Mouse (Mus musculus): ENCODE measurements around the gene Trim14. TPM values are rescaled to one million over a fixed set of nuclear protein-coding genes. Genes with fewer than 3 reads are reported as not detected.

Gene Trim14
- polyA plus RNA-seq, 1 experiment, result 26.9 TPM

- TF ChIP-seq POLR2A (IDR thresholded peaks at IDR 0.05; ENCODE audit: low read depth, low read length) (no peak), CTCF (IDR thresholded peaks at IDR 0.05; ENCODE audit: extremely low read depth, insufficient read depth, insufficient read length, insufficient replicate concordance) (peak; percentile 81)
- Histone ChIP-seq H3K4me1 (ENCODE audit: control insufficient read depth, insufficient read depth, insufficient read length) (peaks cover 10% of the 10 kb centered on the region), H3K27me3 (ENCODE audit: control insufficient read depth, insufficient read depth, low read length) (no peaks in the 10 kb centered on the region), H3K27ac (ENCODE audit: insufficient read depth, low read length) (0 out of 2 replicates have a peak overlapping the region, but pooled peaks have one; percentile 1), H3K36me3 (ENCODE audit: control insufficient read depth, insufficient read depth, low read length) (peaks cover 4% of the 10 kb centered on the region), H3K4me3 (ENCODE audit: extremely low read depth, insufficient read depth, insufficient read length) (no peak overlapping the region)
- 20% methylated on average over 16 of the region's 16 CpGs for WGBS
- DNase-seq (ENCODE audit: low read depth in 1 of 2, low spot score in 2 of 2), result peak; percentile 68 to 80
Observed at GRCm38 (mm10) chr4:46507736-46508460, 28.0 kb downstream of the Trim14 start.

DNA sequence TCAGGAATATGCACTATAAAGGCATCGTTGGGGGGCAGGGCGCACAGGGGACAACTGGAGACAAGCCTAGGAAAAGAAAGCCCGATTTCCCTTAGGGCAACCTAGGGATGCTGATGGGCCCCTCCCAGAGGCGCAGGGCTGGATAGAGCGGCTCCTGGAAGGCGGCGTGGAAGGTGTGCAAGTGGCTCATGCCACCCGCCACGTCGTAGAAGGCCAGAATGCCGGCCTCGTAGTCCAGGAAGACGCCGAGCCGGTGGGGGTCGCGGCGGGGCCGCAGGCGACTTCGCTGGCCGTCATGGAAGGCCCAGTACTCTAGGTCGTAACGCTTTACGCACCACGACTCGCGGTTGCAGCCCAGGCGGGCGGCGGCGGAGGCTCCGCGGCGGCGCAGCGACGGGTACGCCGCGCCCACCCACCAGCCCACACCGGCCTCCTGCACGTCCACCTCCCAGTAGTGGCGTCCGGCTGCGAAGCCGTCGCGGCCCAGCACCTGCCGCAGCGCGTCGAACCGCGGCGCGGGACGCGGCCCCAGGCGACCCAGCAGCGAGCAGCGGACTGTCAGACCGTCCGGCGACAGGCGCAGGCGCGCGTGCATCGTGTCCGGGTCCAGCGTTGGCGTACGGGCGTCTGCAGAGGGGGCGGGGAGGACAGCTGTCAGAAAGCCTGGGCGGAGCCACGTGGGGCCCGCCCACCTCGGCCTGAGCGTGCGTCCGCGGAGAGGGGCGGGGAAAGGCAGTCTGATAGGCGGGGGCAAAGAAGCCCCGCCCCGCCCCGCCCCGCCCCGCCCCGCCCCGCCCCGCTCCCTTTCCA is 28.9 kb downstream of the Trim14 start:
- Histone ChIP-seq H3K27ac (ENCODE audit: insufficient read depth, low read length) (no peak overlapping the region), H3K4me1 (ENCODE audit: control insufficient read depth, insufficient read depth, insufficient read length) (peaks cover 10% of the 10 kb centered on the region), H3K36me3 (ENCODE audit: control insufficient read depth, insufficient read depth, low read length) (peaks cover 10% of the 10 kb centered on the region), H3K4me3 (ENCODE audit: extremely low read depth, insufficient read depth, insufficient read length) (peak overlapping the region; percentile 62), H3K27me3 (ENCODE audit: control insufficient read depth, insufficient read depth, low read length) (no peaks in the 10 kb centered on the region)
- peak; percentile 72 to 90 for DNase-seq (ENCODE audit: low read depth in 1 of 2, low spot score in 2 of 2)
- WGBS, result 5% methylated on average over 94 of the region's 94 CpGs
- TF ChIP-seq POLR2A (IDR thresholded peaks at IDR 0.05; ENCODE audit: low read depth, low read length), result no peak
- no peak for TF ChIP-seq CTCF (IDR thresholded peaks at IDR 0.05; ENCODE audit: extremely low read depth, insufficient read depth, insufficient read length, insufficient replicate concordance)

GRCm38 (mm10) chr4:46505361-46506057 is 30.4 kb downstream of the Trim14 start:
- no peaks in the 10 kb centered on the region for H3K27me3 ChIP-seq (ENCODE audit: control insufficient read depth, insufficient read depth, low read length)
- peaks cover 18% of the 10 kb centered on the region for H3K36me3 ChIP-seq (ENCODE audit: control insufficient read depth, insufficient read depth, low read length)
- TF ChIP-seq POLR2A (IDR thresholded peaks at IDR 0.05; ENCODE audit: low read depth, low read length), result no peak
- no peak for TF ChIP-seq CTCF (IDR thresholded peaks at IDR 0.05; ENCODE audit: extremely low read depth, insufficient read depth, insufficient read length, insufficient replicate concordance)
- peaks cover 10% of the 10 kb centered on the region for H3K4me1 ChIP-seq (ENCODE audit: control insufficient read depth, insufficient read depth, insufficient read length)
- no peak overlapping the region for H3K27ac ChIP-seq (ENCODE audit: insufficient read depth, low read length)
- no peak overlapping the region for H3K4me3 ChIP-seq (ENCODE audit: extremely low read depth, insufficient read depth, insufficient read length)
- 78% methylated on average over 8 of the region's 8 CpGs for WGBS
- DNase-seq (ENCODE audit: low read depth in 1 of 2, low spot score in 2 of 2), result no peak

GRCm38 (mm10) chr4:46503881-46504280 is 32.1 kb downstream of the Trim14 start:
- H3K27me3 ChIP-seq (ENCODE audit: control insufficient read depth, insufficient read depth, low read length), result no peaks in the 10 kb centered on the region
- TF ChIP-seq CTCF (IDR thresholded peaks at IDR 0.05; ENCODE audit: extremely low read depth, insufficient read depth, insufficient read length, insufficient replicate concordance) (no peak), POLR2A (IDR thresholded peaks at IDR 0.05; ENCODE audit: low read depth, low read length) (no peak)
- H3K4me1 ChIP-seq (ENCODE audit: control insufficient read depth, insufficient read depth, insufficient read length), result peaks cover 10% of the 10 kb centered on the region
- H3K27ac ChIP-seq (ENCODE audit: insufficient read depth, low read length), result no peak overlapping the region
- no peak overlapping the region for H3K4me3 ChIP-seq (ENCODE audit: extremely low read depth, insufficient read depth, insufficient read length)
- WGBS, result 83% methylated on average over 3 of the region's 3 CpGs
- H3K36me3 ChIP-seq (ENCODE audit: control insufficient read depth, insufficient read depth, low read length), result peaks cover 23% of the 10 kb centered on the region
- no peak for DNase-seq (ENCODE audit: low read depth in 1 of 2, low spot score in 2 of 2)

- peaks cover 10% of the 10 kb centered on the region for H3K4me1 ChIP-seq (ENCODE audit: control insufficient read depth, insufficient read depth, insufficient read length)
- H3K36me3 ChIP-seq (ENCODE audit: control insufficient read depth, insufficient read depth, low read length), result peaks cover 23% of the 10 kb centered on the region
- no peak overlapping the region for H3K27ac ChIP-seq (ENCODE audit: insufficient read depth, low read length)
- no peak for TF ChIP-seq CTCF (IDR thresholded peaks at IDR 0.05; ENCODE audit: extremely low read depth, insufficient read depth, insufficient read length, insufficient replicate concordance)
- TF ChIP-seq POLR2A (IDR thresholded peaks at IDR 0.05; ENCODE audit: low read depth, low read length), result no peak
- 89% methylated on average over 16 of the region's 16 CpGs for WGBS
- H3K27me3 ChIP-seq (ENCODE audit: control insufficient read depth, insufficient read depth, low read length), result no peaks in the 10 kb centered on the region
- H3K4me3 ChIP-seq (ENCODE audit: extremely low read depth, insufficient read depth, insufficient read length), result no peak overlapping the region
- DNase-seq (ENCODE audit: low read depth in 1 of 2, low spot score in 2 of 2), result no peak
Observed at GRCm38 (mm10) chr4:46502606-46503502, 33.1 kb downstream of the Trim14 start.

DNA sequence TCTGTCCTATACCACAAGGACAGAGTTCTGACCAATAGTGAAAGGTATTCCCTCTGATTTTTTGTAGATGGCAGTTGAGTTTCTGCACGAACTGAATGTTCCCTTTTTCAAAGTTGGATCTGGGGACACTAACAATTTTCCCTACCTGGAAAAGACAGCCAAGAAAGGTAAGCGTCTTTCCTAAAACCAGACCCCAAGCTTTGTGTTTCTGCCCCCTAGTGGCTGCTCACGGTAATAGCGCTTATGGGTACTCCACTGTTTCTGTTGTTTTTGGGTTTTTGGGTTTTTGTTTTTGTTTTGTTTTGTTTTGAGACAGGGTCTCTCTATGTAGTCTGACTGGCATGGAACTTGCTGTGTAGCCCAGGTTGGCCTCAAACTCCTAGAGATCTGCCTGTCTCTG is 37.0 kb downstream of the Trim14 start:
- H3K36me3 ChIP-seq (ENCODE audit: control insufficient read depth, insufficient read depth, low read length), result peaks cover 32% of the 10 kb centered on the region
- peak in 1 of 2 experiments; percentile 40 for DNase-seq (ENCODE audit: low read depth in 1 of 2, low spot score in 2 of 2)
- no peaks in the 10 kb centered on the region for H3K4me1 ChIP-seq (ENCODE audit: control insufficient read depth, insufficient read depth, insufficient read length)
- no peak overlapping the region for H3K4me3 ChIP-seq (ENCODE audit: extremely low read depth, insufficient read depth, insufficient read length)
- 17% methylated on average over 4 of the region's 4 CpGs for WGBS
- no peak for TF ChIP-seq POLR2A (IDR thresholded peaks at IDR 0.05; ENCODE audit: low read depth, low read length)
- TF ChIP-seq CTCF (IDR thresholded peaks at IDR 0.05; ENCODE audit: extremely low read depth, insufficient read depth, insufficient read length, insufficient replicate concordance), result peak; percentile 58; the same call in 1 of the 2 replicates
- H3K27ac ChIP-seq (ENCODE audit: insufficient read depth, low read length), result no peak overlapping the region
- no peaks in the 10 kb centered on the region for H3K27me3 ChIP-seq (ENCODE audit: control insufficient read depth, insufficient read depth, low read length)

Data from spleen, adult 2 months (tissue).